Mouse (Mus musculus) forebrain, embryonic 12.5 days (tissue): ENCODE measurements around the gene Gm4779. TPM values are rescaled to one million over a fixed set of nuclear protein-coding genes. Genes with fewer than 3 reads are reported as not detected.

Experiments
- ATAC-seq: fragments of 200-750 bp; cut with Nextera tagmentation; 2 replicates; pipeline ENCODE4 v1.8.0; 2017; ENCODE audit warnings: moderate TSS enrichment; ENCODE audit not compliant: low FRiP score
- H3K27ac ChIP-seq: fragments of 300-500 bp; sonication (generic); 2 replicates; pipeline ENCODE4 v1.5.1; 2016; ENCODE audit warnings: mild to moderate bottlenecking
- H3K27me3 ChIP-seq: fragments of 300-500 bp; sonication (generic); 2 replicates; pipeline ENCODE4 v1.6.1; 2016; ENCODE audit warnings: mild to moderate bottlenecking
- H3K36me3 ChIP-seq: fragments of 300-500 bp; sonication (generic); replicated peaks from 2 replicates; pipeline ENCODE4 v1.6.1; 2016; ENCODE audit warnings: mild to moderate bottlenecking
- H3K4me1 ChIP-seq: fragments of 300-500 bp; sonication (generic); 2 replicates; pipeline ENCODE4 v1.6.1; 2016
- H3K4me2 ChIP-seq: fragments of 300-500 bp; sonication (generic); 2 replicates; pipeline ENCODE4 v1.6.1; 2016; ENCODE audit warnings: mild to moderate bottlenecking, moderate library complexity
- H3K4me3 ChIP-seq: fragments of 300-500 bp; sonication (generic); replicated peaks from 2 replicates; pipeline ENCODE4 v1.5.1; 2016; ENCODE audit warnings: mild to moderate bottlenecking
- H3K9ac ChIP-seq: fragments of 300-500 bp; sonication (generic); 2 replicates; pipeline ENCODE4 v1.6.1; 2016; ENCODE audit warnings: mild to moderate bottlenecking
- H3K9me3 ChIP-seq: fragments of 300-500 bp; sonication (generic); 2 replicates; pipeline ENCODE4 v1.6.1; 2016
- WGBS: fragments of 180-500 bp; shearing (Covaris S2); methylation state at CpG from one replicate; pipeline ENCODE4 v1.1.7; 2016; 5-methylcytosine and 5-hydroxymethylcytosine counted together
- polyA plus RNA-seq: library from polyadenylated mRNA; unstranded; fragments of >200 nt; fragmentation: Nextera tagmentation; extraction: Ambion mirVana; gene quantifications from 2 replicates; pipeline ENCODE4 v1.2.1, GENCODE M21; 2016

Gene Gm4779
- polyA plus RNA-seq, 1 experiment from 2014 or later, result not detected

GRCm38 (mm10) chrX:101750144-101750543 is 44.1 kb downstream of the Gm4779 start:
- no peak overlapping the region for H3K4me2 ChIP-seq
- H3K4me1 ChIP-seq, result no peaks in the 10 kb centered on the region
- H3K9ac ChIP-seq, result no peak overlapping the region
- no peaks in the 10 kb centered on the region for H3K9me3 ChIP-seq
- H3K36me3 ChIP-seq, result no peaks in the 10 kb centered on the region
- H3K27me3 ChIP-seq, result peaks cover 50% of the 10 kb centered on the region
- H3K27ac ChIP-seq, result no peak overlapping the region
- WGBS, result 31% methylated on average over 4 of the region's 4 CpGs
- no peak overlapping the region for H3K4me3 ChIP-seq
- peak; percentile 68 for ATAC-seq

- Histone ChIP-seq H3K4me1 (peaks cover 4% of the 10 kb centered on the region), H3K27me3 (peaks cover 48% of the 10 kb centered on the region), H3K4me3 (no peak overlapping the region), H3K9me3 (no peaks in the 10 kb centered on the region), H3K9ac (no peak overlapping the region), H3K27ac (no peak overlapping the region), H3K4me2 (no peak overlapping the region), H3K36me3 (no peaks in the 10 kb centered on the region)
- WGBS, result 60% methylated on average over 2 of the region's 2 CpGs
- ATAC-seq, result no peak
Measured at GRCm38 (mm10) chrX:101741064-101741433, 53.2 kb downstream of the Gm4779 start.

- no peaks in the 10 kb centered on the region for H3K9me3 ChIP-seq
- no peak overlapping the region for H3K4me3 ChIP-seq
- peak; percentile 77; the same call in 1 of the 2 replicates for ATAC-seq
- peaks cover 4% of the 10 kb centered on the region for H3K4me1 ChIP-seq
- no peaks in the 10 kb centered on the region for H3K36me3 ChIP-seq
- peak overlapping the region; percentile 50; the same call in 1 of the 2 replicates for H3K27ac ChIP-seq
- H3K27me3 ChIP-seq, result peaks cover 52% of the 10 kb centered on the region
- H3K9ac ChIP-seq, result no peak overlapping the region
- no peak overlapping the region for H3K4me2 ChIP-seq
- WGBS, result 36% methylated on average over 6 of the region's 6 CpGs
Measured at GRCm38 (mm10) chrX:101740335-101741063, 53.7 kb downstream of the Gm4779 start.

Other genes with a start within 250 kb of the Gm4779 start
- 199 and 218 TPM in 2 replicates for gene Ogt, start 154.4 kb downstream of the Gm4779 start, polyA plus RNA-seq
- gene Cxcr3, start 60.2 kb downstream of the Gm4779 start, polyA plus RNA-seq, result 0.10 TPM in 1 of 2 replicates, not detected in the other
- gene 8030474K03Rik, start 233 bp upstream of the Gm4779 start, polyA plus RNA-seq, result 0.10 TPM in 1 of 2 replicates, not detected in the other
- gene Nhsl2, start 55.0 kb upstream of the Gm4779 start, polyA plus RNA-seq, result 8.2 and 9.0 TPM in 2 replicates